Mouse (Mus musculus): ENCODE data around the gene Pagr1b.

- no peak for TF ChIP-seq CTCF (IDR thresholded peaks at IDR 0.05; ENCODE audit: extremely low read depth, insufficient read depth, insufficient read length, insufficient replicate concordance)
- TF ChIP-seq POLR2A (IDR thresholded peaks at IDR 0.05; ENCODE audit: low read depth, low read length), result no peak
Observed at GRCm38 (mm10) chr7:127031244-127031643, 15.0 kb upstream of the Pagr1b start.
